Mouse (Mus musculus) testis, adult 10 weeks (tissue): ENCODE measurements around the gene Cd27. TPM values are rescaled to one million over a fixed set of nuclear protein-coding genes. Genes with fewer than 3 reads are reported as not detected.

ENCODE experiments used
- polyA plus RNA-seq: library from polyadenylated mRNA; stranded (reverse); fragments of 350-450 nt; fragmentation: Illumina TruSeq; extraction: RNeasy Lipid Tissue Mini Kit (QIAGEN cat#74804); gene quantifications from one replicate; pipeline ENCODE4 v1.2.3, GENCODE M21; 2014; ENCODE audit warnings: low read depth, low replicate concordance

Cd27 gene
- not detected for polyA plus RNA-seq

DNA sequence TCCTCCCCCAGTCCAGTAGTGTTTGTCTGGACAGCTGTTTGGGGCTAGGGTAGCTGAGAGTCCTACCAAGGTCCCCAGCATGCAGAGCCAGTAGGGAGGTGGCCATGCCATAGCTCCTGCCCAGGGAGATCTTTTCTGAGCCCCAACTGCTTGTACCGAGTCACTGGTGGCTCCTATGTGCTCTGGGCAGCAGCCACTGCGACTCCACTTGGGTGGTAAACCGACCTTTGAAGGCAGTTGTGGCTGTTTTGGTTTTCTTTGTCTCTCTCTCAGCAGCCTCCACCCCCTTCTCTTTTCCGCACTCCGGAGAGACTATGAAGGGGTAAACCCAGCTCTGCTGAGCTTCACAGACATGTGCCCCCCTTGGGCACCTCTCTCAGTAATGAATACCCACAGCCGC lies at the start of gene Cd27:
Gene Cd27, minus strand, starts transcription at position 229 of the 400 bp plus-strand sequence.

DNA sequence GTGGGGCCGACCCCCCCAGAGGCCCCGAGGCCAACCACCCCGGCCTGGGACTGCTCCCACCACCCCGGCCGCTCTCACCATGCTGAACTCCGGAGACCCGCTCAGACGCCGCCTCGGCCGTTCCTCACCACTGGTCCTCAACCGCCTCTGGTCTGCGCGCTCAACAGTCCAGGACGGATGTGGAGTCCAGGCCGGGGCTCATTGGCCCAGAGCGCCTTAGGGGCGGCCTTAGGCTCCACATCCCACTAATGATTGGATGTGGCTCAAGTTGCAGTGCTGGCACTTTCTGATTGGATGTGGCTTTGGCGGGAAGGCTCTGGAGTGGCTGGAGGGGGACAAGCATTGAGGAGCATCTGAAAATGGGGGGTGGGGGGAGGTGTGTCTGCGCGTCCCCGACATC lies 49.1 kb upstream of the Cd27 start, which contains the start of gene Tuba3a:
Gene Tuba3a, minus strand, starts transcription at position 153 of the 400 bp plus-strand sequence.

DNA sequence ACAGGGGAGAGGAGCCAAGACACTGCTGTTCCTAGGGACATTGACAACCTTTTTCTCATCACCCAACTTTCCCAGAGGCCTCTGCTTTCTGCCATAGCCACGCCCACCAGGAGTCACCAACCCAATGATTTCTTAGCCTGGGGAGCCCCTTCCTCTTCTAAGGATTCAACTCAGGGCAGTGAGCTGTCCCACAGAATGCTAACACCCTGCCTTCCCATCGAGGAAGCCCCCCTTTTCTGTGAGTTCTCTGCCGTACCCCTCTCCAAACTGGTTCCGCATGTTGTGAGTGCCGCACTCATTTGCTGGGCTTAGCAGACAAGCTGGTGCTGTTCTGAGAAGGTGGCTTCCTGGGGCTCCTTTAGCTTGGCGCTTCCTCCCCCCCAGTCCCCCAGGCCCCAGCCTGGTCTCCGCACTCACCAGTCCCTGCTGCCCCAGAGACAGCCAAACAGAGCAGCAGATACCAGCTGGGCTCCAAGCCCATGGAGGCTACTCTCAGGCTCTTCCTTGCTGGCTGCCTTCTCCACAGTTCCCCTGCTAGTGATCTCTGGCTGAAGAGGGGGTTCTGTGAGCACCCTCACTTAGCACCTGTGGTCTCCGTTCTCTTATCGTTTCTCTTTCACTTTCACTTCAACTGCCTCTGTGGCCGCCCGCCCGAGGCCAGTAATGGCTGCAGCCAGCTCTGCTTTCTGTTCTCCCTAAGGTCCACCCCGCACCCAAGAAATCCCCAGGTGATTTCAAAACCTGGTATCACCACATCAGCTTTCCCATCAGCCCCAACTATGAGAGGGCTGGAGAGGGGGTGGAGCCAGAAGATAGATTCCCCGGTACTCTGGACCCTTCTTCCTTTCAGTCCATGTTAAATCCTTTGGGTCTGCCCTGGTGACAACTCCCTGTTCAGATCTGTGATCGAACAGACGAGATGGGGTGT lies 5.4 kb downstream of the Cd27 start, which contains the start of gene Tapbpl:
Gene Tapbpl, minus strand, starts transcription at position 744 of the 928 bp plus-strand sequence.

DNA sequence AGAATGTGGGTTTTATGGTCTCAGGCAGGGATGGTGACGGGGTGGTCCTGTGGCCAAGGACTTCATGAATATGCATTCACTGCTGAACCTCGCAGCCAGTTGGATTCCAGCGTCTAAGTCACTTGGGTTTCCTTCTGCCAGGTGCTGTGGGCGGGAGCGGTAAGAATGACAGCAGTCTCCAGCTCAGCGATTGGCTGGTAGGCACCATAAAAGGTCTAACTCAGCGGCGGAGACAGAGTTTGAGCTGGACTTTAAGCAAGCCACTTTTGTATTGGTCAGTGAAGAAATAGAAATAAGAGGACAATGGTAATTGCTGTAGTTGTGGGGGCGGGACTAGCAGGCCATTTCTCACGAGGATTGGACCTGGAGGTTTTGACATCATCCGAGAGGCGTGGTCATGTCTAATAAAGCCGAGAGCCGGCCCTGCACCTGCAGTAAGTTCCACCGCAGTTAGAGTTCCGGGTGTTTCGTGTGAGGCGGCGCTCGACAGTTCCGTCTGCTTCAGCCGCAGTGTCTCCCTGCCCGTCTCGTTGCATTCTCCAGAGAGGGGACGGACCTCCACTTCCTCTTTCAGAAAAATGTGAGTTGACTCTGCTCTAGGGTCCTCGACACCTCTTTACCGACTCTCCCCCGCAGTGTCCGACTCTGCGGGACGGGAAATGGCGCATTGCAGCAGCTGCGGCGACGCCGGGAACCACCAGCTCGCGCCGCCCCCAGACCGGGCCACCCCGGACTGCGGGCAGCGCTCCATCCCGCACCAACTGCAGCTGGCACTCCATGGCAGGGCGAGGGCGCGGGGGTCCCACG lies 21.5 kb downstream of the Cd27 start, which contains the start of gene Vamp1:
Gene Vamp1, plus strand, starts transcription at position 404 of the 807 bp plus-strand sequence.

GRCm38 (mm10) chr6:125191332-125192015 lies 45.3 kb downstream of the Cd27 start, which contains the start of the genes Ncapd2 and Mrpl51:
Gene Ncapd2 (minus strand): TSS chr6:125191701.
Gene Mrpl51 (plus strand): TSS chr6:125191801.

Other genes with a start within 250 kb of the Cd27 start
- not detected for gene Pianp, start 240.3 kb downstream of the Cd27 start, polyA plus RNA-seq
- gene Zfp384, start 227.9 kb downstream of the Cd27 start, polyA plus RNA-seq, result 25.2 TPM
- gene Ing4, start 197.2 kb downstream of the Cd27 start, polyA plus RNA-seq, result 3.7 TPM
- gene Acrbp, start 187.3 kb downstream of the Cd27 start, polyA plus RNA-seq, result 113 TPM
- not detected for gene Lpar5, start 169.1 kb downstream of the Cd27 start, polyA plus RNA-seq
- gene Chd4, start 141.0 kb downstream of the Cd27 start, polyA plus RNA-seq, result 85.2 TPM
- gene Nop2, start 105.1 kb downstream of the Cd27 start, polyA plus RNA-seq, result 3.4 TPM
- 9.8 TPM for gene Iffo1, start 91.8 kb downstream of the Cd27 start, polyA plus RNA-seq
- 17.5 TPM for gene Gapdh, start 70.5 kb downstream of the Cd27 start, polyA plus RNA-seq
- 20.1 TPM for gene Ncapd2, start 45.3 kb downstream of the Cd27 start, polyA plus RNA-seq
- 192 TPM for gene Mrpl51, start 45.2 kb downstream of the Cd27 start, polyA plus RNA-seq
- 5.9 TPM for gene Vamp1, start 21.5 kb downstream of the Cd27 start, polyA plus RNA-seq
- gene Tapbpl, start 5.2 kb downstream of the Cd27 start, polyA plus RNA-seq, result 0.94 TPM
- 31.4 TPM for gene Tuba3a, start 49.0 kb upstream of the Cd27 start, polyA plus RNA-seq
- gene Ltbr, start 76.9 kb upstream of the Cd27 start, polyA plus RNA-seq, result 0.22 TPM
- 0.06 TPM for gene Scnn1a, start 83.6 kb upstream of the Cd27 start, polyA plus RNA-seq
- 2.2 TPM for gene Tnfrsf1a, start 112.4 kb upstream of the Cd27 start, polyA plus RNA-seq
- gene Plekhg6, start 143.8 kb upstream of the Cd27 start, polyA plus RNA-seq, result not detected